Mouse (Mus musculus) MEL (cell line): ENCODE results near the gene Usp28. TPM values are rescaled to one million over a fixed set of nuclear protein-coding genes. Genes with fewer than 3 reads are reported as not detected.

ENCODE experiments used
- DNase-seq: peaks from one replicate; pipeline ENCODE4 v3.0.0; 2011; ENCODE audit warnings: low read depth, low spot score
- H3K27ac ChIP-seq: 2 replicates; pipeline ENCODE4 v1.5.1; 2012; ENCODE audit warnings: low read depth, mild to moderate bottlenecking, control low read depth, low read length, moderate library complexity; ENCODE audit not compliant: control insufficient read depth
- H3K27me3 ChIP-seq, 2 experiments: fragments of 150-350 bp in 1 of 2; sonication (generic) in 1 of 2; 2 replicates each; pipeline ENCODE4 v1.6.1; 2012; ENCODE audit warnings: low read length in 2 of 2, mild to moderate bottlenecking in 2 of 2, improper control_type of control experiment in 1 of 2, moderate library complexity in 1 of 2; ENCODE audit not compliant: insufficient read depth in 2 of 2, control insufficient read depth in 1 of 2
- H3K36me3 ChIP-seq, 2 experiments: 2 replicates each; pipeline ENCODE4 v1.6.1; 2012 to 2014; ENCODE audit warnings: low read length in 2 of 2, improper control_type of control experiment in 1 of 2, inconsistent platforms in 1 of 2, mild to moderate bottlenecking in 1 of 2; ENCODE audit not compliant: insufficient read depth in 2 of 2, control insufficient read depth in 1 of 2
- H3K4me1 ChIP-seq, 2 experiments: fragments of 150-350 bp in 1 of 2; sonication (generic) in 1 of 2; 2 replicates each; pipeline ENCODE4 v1.6.1; 2012; ENCODE audit warnings: low read length in 2 of 2, improper control_type of control experiment in 1 of 2, mild to moderate bottlenecking in 1 of 2; ENCODE audit not compliant: insufficient read depth in 2 of 2, control insufficient read depth in 1 of 2
- H3K4me3 ChIP-seq, 2 experiments: fragments of 150-350 bp in 1 of 2; sonication (generic) in 1 of 2; 2 replicates each; pipeline ENCODE4 v1.5.1; 2012; ENCODE audit warnings: low read depth in 2 of 2, low read length in 2 of 2, mild to moderate bottlenecking in 2 of 2, moderate library complexity in 2 of 2, control low read depth in 1 of 2, improper control_type of control experiment in 1 of 2; ENCODE audit not compliant: control insufficient read depth in 1 of 2, insufficient read depth in 1 of 2
- H3K79me2 ChIP-seq: 2 replicates; pipeline ENCODE4 v1.6.1; 2012; ENCODE audit warnings: mild to moderate bottlenecking, low read length, moderate library complexity; ENCODE audit not compliant: control insufficient read depth, poor library complexity, insufficient read depth
- H3K9ac ChIP-seq: 2 replicates; pipeline ENCODE4 v1.6.1; 2012; ENCODE audit warnings: low read depth, mild to moderate bottlenecking, control low read depth, low read length, moderate library complexity; ENCODE audit not compliant: control insufficient read depth, poor library complexity, severe bottlenecking
- H3K9me3 ChIP-seq: fragments of 150-350 bp; sonication (generic); replicated peaks from 2 replicates; pipeline ENCODE4 v1.6.1; 2012; ENCODE audit warnings: mild to moderate bottlenecking, low read length, improper control_type of control experiment, moderate library complexity; ENCODE audit not compliant: insufficient read depth
- CTCF ChIP-seq, 3 experiments: IDR thresholded peaks in 2 of 3; conservative IDR thresholded peaks in 1 of 3; 2 replicates each; pipeline ENCODE4 v1.5.1; 2011 to 2012; ENCODE audit warnings: low read length in 3 of 3, low read depth in 2 of 3, mild to moderate bottlenecking in 2 of 3, improper control_type of control experiment in 1 of 3, inconsistent platforms in 1 of 3, mixed read lengths in 1 of 3, moderate library complexity in 1 of 3; ENCODE audit not compliant: control insufficient read depth in 1 of 3, insufficient read depth in 1 of 3, poor library complexity in 1 of 3, severe bottlenecking in 1 of 3
- ETS1 ChIP-seq: IDR thresholded peaks from 2 replicates; pipeline ENCODE4 v1.6.1; 2012; ENCODE audit warnings: low read depth, mild to moderate bottlenecking, inconsistent platforms, low read length, improper control_type of control experiment, moderate library complexity
- GABPA ChIP-seq: IDR thresholded peaks from 2 replicates; pipeline ENCODE4 v1.6.1; 2012; ENCODE audit warnings: low read depth, mild to moderate bottlenecking, inconsistent platforms, low read length, improper control_type of control experiment, moderate library complexity
- HCFC1 ChIP-seq: IDR thresholded peaks from 2 replicates; pipeline ENCODE4 v1.6.1; 2012; ENCODE audit warnings: low read depth, mild to moderate bottlenecking, inconsistent platforms, low read length, improper control_type of control experiment, moderate library complexity
- JUND ChIP-seq: IDR thresholded peaks from 2 replicates; pipeline ENCODE4 v1.6.1; 2011; ENCODE audit warnings: low read depth, mild to moderate bottlenecking, improper control_type of control experiment, low read length
- KAT2A ChIP-seq: conservative IDR thresholded peaks from 2 replicates; pipeline ENCODE4 v1.6.1; 2012; ENCODE audit warnings: low read depth, low read length, improper control_type of control experiment, inconsistent platforms
- MAFK ChIP-seq: IDR thresholded peaks from 2 replicates; pipeline ENCODE4 v1.6.1; 2011; ENCODE audit warnings: low read depth, mild to moderate bottlenecking, low read length, improper control_type of control experiment, borderline replicate concordance
- MYB ChIP-seq: IDR thresholded peaks from 2 replicates; pipeline ENCODE4 v1.6.1; 2011; ENCODE audit warnings: mild to moderate bottlenecking, low read depth, low read length, improper control_type of control experiment
- MYC ChIP-seq: IDR thresholded peaks from 2 replicates; pipeline ENCODE4 v1.6.1; 2011; ENCODE audit warnings: low read depth, mild to moderate bottlenecking, low read length, improper control_type of control experiment, moderate library complexity
- NELFE ChIP-seq: IDR thresholded peaks from 2 replicates; pipeline ENCODE4 v1.6.1; 2011; ENCODE audit warnings: low read depth, low read length, improper control_type of control experiment
- POLR2AphosphoS2 ChIP-seq: IDR thresholded peaks from 2 replicates; pipeline ENCODE4 v1.6.1; 2011; ENCODE audit warnings: low read length, improper control_type of control experiment
- RAD21 ChIP-seq: IDR thresholded peaks from 2 replicates; pipeline ENCODE4 v1.6.1; 2011; ENCODE audit warnings: mild to moderate bottlenecking, low read depth, low read length, improper control_type of control experiment
- SMC3 ChIP-seq: IDR thresholded peaks from 2 replicates; pipeline ENCODE4 v1.6.1; 2011; ENCODE audit warnings: low read depth, low read length, improper control_type of control experiment
- TCF12 ChIP-seq: IDR thresholded peaks from 2 replicates; pipeline ENCODE4 v1.6.1; 2014; ENCODE audit warnings: low read depth, mild to moderate bottlenecking, inconsistent platforms, low read length, improper control_type of control experiment, moderate library complexity
- UBTF ChIP-seq: IDR thresholded peaks from 2 replicates; pipeline ENCODE4 v1.6.1; 2012; ENCODE audit warnings: low read depth, mild to moderate bottlenecking, inconsistent platforms, low read length, improper control_type of control experiment, moderate library complexity, borderline replicate concordance; ENCODE audit not compliant: insufficient read depth
- USF1 ChIP-seq: IDR thresholded peaks from 2 replicates; pipeline ENCODE4 v1.6.1; 2014; ENCODE audit warnings: low read depth, mild to moderate bottlenecking, inconsistent platforms, low read length, improper control_type of control experiment, moderate library complexity
- USF2 ChIP-seq, 2 experiments: IDR thresholded peaks; 2 replicates each; pipeline ENCODE4 v1.6.1; 2011 to 2012; ENCODE audit warnings: improper control_type of control experiment in 2 of 2, low read length in 2 of 2, borderline replicate concordance in 1 of 2, inconsistent platforms in 1 of 2, low read depth in 1 of 2, mild to moderate bottlenecking in 1 of 2; ENCODE audit not compliant: insufficient read depth in 1 of 2
- ZC3H11A ChIP-seq: IDR thresholded peaks from 2 replicates; pipeline ENCODE4 v1.6.1; 2012; ENCODE audit warnings: low read depth, mild to moderate bottlenecking, inconsistent platforms, low read length, improper control_type of control experiment
- ZKSCAN1 ChIP-seq: IDR thresholded peaks from 2 replicates; pipeline ENCODE4 v1.6.1; 2012; ENCODE audit warnings: low read depth, mild to moderate bottlenecking, inconsistent platforms, low read length, improper control_type of control experiment, moderate library complexity
- ZMIZ1 ChIP-seq: IDR thresholded peaks from 2 replicates; pipeline ENCODE4 v1.6.1; 2012; ENCODE audit warnings: low read depth, mild to moderate bottlenecking, inconsistent platforms, low read length, improper control_type of control experiment, moderate library complexity
- polyA plus RNA-seq, 2 experiments: library from polyadenylated mRNA; stranded (reverse) in 1 of 2; unstranded in 1 of 2; fragments of >175 nt in 1 of 2; fragments of >200 nt in 1 of 2; gene quantifications; 2 replicates each; pipeline versions ENCODE4 v1.2.1 to v1.2.4; 2012; ENCODE audit warnings: low replicate concordance in 2 of 2, low read depth in 1 of 2; ENCODE audit not compliant: insufficient read length in 2 of 2, insufficient read depth in 1 of 2, missing spikeins in 1 of 2
- total RNA-seq: library from RNA; depleted of rRNA; stranded (reverse); fragments of 300-350 nt; gene quantifications from 2 replicates; pipeline ENCODE4 v1.2.3, GENCODE M21; 2012

The Usp28 gene
- total and polyA plus RNA-seq, 3 experiments = 5.2 to 14.2 TPM; not detected in 1

- Histone ChIP-seq H3K9ac (no peak overlapping the region), H3K4me3 (no peak overlapping the region), H3K27me3 (peaks cover 0 to 5% of the 10 kb centered on the region in 2 experiments; a peak in 2 of 4 replicates), H3K9me3 (no peaks in the 10 kb centered on the region), H3K4me1 (no peaks in the 10 kb centered on the region), H3K36me3 (no peaks in the 10 kb centered on the region), H3K79me2 (no peaks in the 10 kb centered on the region), H3K27ac (no peak overlapping the region)
- DNase-seq = no peak
- TF ChIP-seq MYB (no peak), POLR2AphosphoS2 (no peak), ZC3H11A (no peak), USF1 (no peak), KAT2A (no peak), UBTF (no peak), SMC3 (no peak), GABPA (no peak), HCFC1 (no peak), NELFE (no peak), ETS1 (no peak), TCF12 (no peak), ZKSCAN1 (no peak), USF2 (IDR thresholded peaks at IDR 0.05; ENCODE audit: borderline replicate concordance in 1 of 2, insufficient read depth in 1 of 2, low read depth in 1 of 2, low read length in 2 of 2) (no peak), CTCF (IDR thresholded peaks at IDR 0.05 in 2 of 3, conservative IDR thresholded peaks at IDR 0.05 in 1 of 3; ENCODE audit: control insufficient read depth in 1 of 3, insufficient read depth in 1 of 3, low read depth in 2 of 3, low read length in 3 of 3, poor library complexity in 1 of 3, severe bottlenecking in 1 of 3) (no peak), RAD21 (no peak), ZMIZ1 (no peak), MYC (no peak), MAFK (no peak)
Observed at GRCm38 (mm10) chr9:48942349-48942748, 42.8 kb upstream of the Usp28 start.

- H3K27ac ChIP-seq = no peak overlapping the region
- H3K27me3 ChIP-seq = peaks cover 0 to 12% of the 10 kb centered on the region in 2 experiments; a peak in 3 of 4 replicates
- no peak for TF ChIP-seq NELFE
- no peak for TF ChIP-seq JUND
- H3K79me2 ChIP-seq = no peaks in the 10 kb centered on the region
- no peaks in the 10 kb centered on the region for H3K36me3 ChIP-seq
- H3K4me1 ChIP-seq = no peaks in the 10 kb centered on the region
- no peak overlapping the region for H3K4me3 ChIP-seq
- DNase-seq = no peak
- no peak overlapping the region for H3K9ac ChIP-seq
- H3K9me3 ChIP-seq = no peaks in the 10 kb centered on the region
Observed at GRCm38 (mm10) chr9:48947565-48947964, 37.6 kb upstream of the Usp28 start.
